Mouse (Mus musculus) ES-CJ7 (cell line): ENCODE data around the gene AL731706.1.
A peak's percentile ranks its signal among the peaks of the same experiment; 100 is the strongest.

Source experiments
- DNase-seq: peaks from one replicate; pipeline ENCODE4 v3.0.0; 2011; ENCODE audit warnings: low read depth, low spot score

The AL731706.1 gene

GRCm38 (mm10) chr2:136891068-136891950 is at the start of gene AL731706.1, which contains the start of the genes Slx4ip and Mkks:
Gene AL731706.1, minus strand, starts transcription at chr2:136891389.
Gene Slx4ip, plus strand, starts transcription at chr2:136891218.
Gene Mkks, minus strand, starts transcription at chr2:136891389.
- peak; percentile 100 for DNase-seq

GRCm38 (mm10) chr2:136938249-136938648 is 47.1 kb upstream of the AL731706.1 start:
- no peak for DNase-seq

GRCm38 (mm10) chr2:136936391-136937288 is 45.5 kb upstream of the AL731706.1 start:
- no peak for DNase-seq

GRCm38 (mm10) chr2:136921003-136921408 is 29.8 kb upstream of the AL731706.1 start:
- DNase-seq: no peak

GRCm38 (mm10) chr2:136920257-136920993 is 29.2 kb upstream of the AL731706.1 start:
- no peak for DNase-seq

GRCm38 (mm10) chr2:136919433-136919832 is 28.2 kb upstream of the AL731706.1 start:
- DNase-seq: peak; percentile 21

- DNase-seq: no peak
Measured at GRCm38 (mm10) chr2:136914334-136914902, 23.2 kb upstream of the AL731706.1 start.

GRCm38 (mm10) chr2:136913021-136913420 is 21.8 kb upstream of the AL731706.1 start:
- DNase-seq: no peak

- no peak for DNase-seq
Measured at GRCm38 (mm10) chr2:136911958-136912411, 20.8 kb upstream of the AL731706.1 start.

- DNase-seq: no peak
Measured at GRCm38 (mm10) chr2:136909298-136909697, 18.1 kb upstream of the AL731706.1 start.

GRCm38 (mm10) chr2:136908596-136908995 is 17.4 kb upstream of the AL731706.1 start:
- no peak for DNase-seq

GRCm38 (mm10) chr2:136896131-136896530 is 4.9 kb upstream of the AL731706.1 start:
- no peak for DNase-seq

- no peak for DNase-seq
Measured at GRCm38 (mm10) chr2:136894494-136894893, 3.3 kb upstream of the AL731706.1 start.

- DNase-seq: peak; percentile 98
Measured at GRCm38 (mm10) chr2:136891951-136892371, 772 bp upstream of the AL731706.1 start.

GRCm38 (mm10) chr2:136890716-136891067 is 497 bp downstream of the AL731706.1 start:
- DNase-seq: peak; percentile 88

- DNase-seq: no peak
Measured at GRCm38 (mm10) chr2:136886846-136887245, 4.3 kb downstream of the AL731706.1 start.

GRCm38 (mm10) chr2:136885579-136885978 is 5.6 kb downstream of the AL731706.1 start, which contains the start of gene AL731706.2:
Gene AL731706.2, minus strand, starts transcription at chr2:136885679.
- no peak for DNase-seq

GRCm38 (mm10) chr2:136854543-136855388 is 36.4 kb downstream of the AL731706.1 start:
- DNase-seq: no peak

GRCm38 (mm10) chr2:136850366-136850765 is 40.8 kb downstream of the AL731706.1 start:
- no peak for DNase-seq

- no peak for DNase-seq
Measured at GRCm38 (mm10) chr2:136837994-136838393, 53.2 kb downstream of the AL731706.1 start.
